Mouse (Mus musculus) lung, embryonic 16.5 days (tissue): Measurements from ENCODE around the gene Gm8159. TPM values are rescaled to one million over a fixed set of nuclear protein-coding genes. Genes with fewer than 3 reads are reported as not detected.
"Not testable (repeated sequence)": the region's sequence is repeated elsewhere in the genome, so short reads cannot be mapped to it uniquely, and the experiment has no call there.

Experiments
- ATAC-seq: fragments of 200-750 bp; cut with Nextera tagmentation; 2 replicates; pipeline ENCODE4 v1.8.0; 2017; ENCODE audit warnings: low read depth, mild to moderate bottlenecking, moderate library complexity
- H3K27ac ChIP-seq: fragments of 300-500 bp; sonication (generic); 2 replicates; pipeline ENCODE4 v1.5.1; 2014; ENCODE audit warnings: mild to moderate bottlenecking, control low read depth, low read length
- H3K27me3 ChIP-seq: fragments of 300-500 bp; sonication (generic); 2 replicates; pipeline ENCODE4 v1.6.1; 2014; ENCODE audit warnings: low read depth, low read length, mixed read lengths; ENCODE audit not compliant: control insufficient read depth, insufficient read depth
- H3K36me3 ChIP-seq: fragments of 300-500 bp; sonication (generic); 2 replicates; pipeline ENCODE4 v1.6.1; 2014; ENCODE audit warnings: low read length; ENCODE audit not compliant: control insufficient read depth, insufficient read depth
- H3K4me1 ChIP-seq: fragments of 300-500 bp; sonication (generic); replicated peaks from 2 replicates; pipeline ENCODE4 v1.6.1; 2014; ENCODE audit warnings: low read length, mixed read lengths; ENCODE audit not compliant: control insufficient read depth, insufficient read depth
- H3K4me2 ChIP-seq: fragments of 300-500 bp; sonication (generic); 2 replicates; pipeline ENCODE4 v1.6.1; 2014; ENCODE audit warnings: low read depth, low read length, control low read depth
- H3K4me3 ChIP-seq: fragments of 300-500 bp; sonication (generic); 2 replicates; pipeline ENCODE4 v1.5.1; 2014; ENCODE audit warnings: mild to moderate bottlenecking, low read length, control low read depth
- H3K9ac ChIP-seq: fragments of 300-500 bp; sonication (generic); 2 replicates; pipeline ENCODE4 v1.6.1; 2014; ENCODE audit warnings: low read length, control low read depth
- H3K9me3 ChIP-seq: fragments of 300-500 bp; sonication (generic); 2 replicates; pipeline ENCODE4 v1.6.1; 2016; ENCODE audit warnings: low read length; ENCODE audit not compliant: control insufficient read depth
- WGBS: fragments of 180-500 bp; shearing (Covaris S2); extraction: QIAGEN DNeasy Blood & Tissue Kit; methylation state at CpG from one replicate; pipeline ENCODE4 v1.1.7; 2014; 5-methylcytosine and 5-hydroxymethylcytosine counted together
- polyA plus RNA-seq: library from polyadenylated mRNA; unstranded; fragments of >200 nt; fragmentation: Nextera tagmentation; extraction: Ambion mirVana; gene quantifications from 2 replicates; pipeline ENCODE4 v1.2.1, GENCODE M21; 2015

Gm8159 gene
- polyA plus RNA-seq, result not detected in 2 replicates

DNA sequence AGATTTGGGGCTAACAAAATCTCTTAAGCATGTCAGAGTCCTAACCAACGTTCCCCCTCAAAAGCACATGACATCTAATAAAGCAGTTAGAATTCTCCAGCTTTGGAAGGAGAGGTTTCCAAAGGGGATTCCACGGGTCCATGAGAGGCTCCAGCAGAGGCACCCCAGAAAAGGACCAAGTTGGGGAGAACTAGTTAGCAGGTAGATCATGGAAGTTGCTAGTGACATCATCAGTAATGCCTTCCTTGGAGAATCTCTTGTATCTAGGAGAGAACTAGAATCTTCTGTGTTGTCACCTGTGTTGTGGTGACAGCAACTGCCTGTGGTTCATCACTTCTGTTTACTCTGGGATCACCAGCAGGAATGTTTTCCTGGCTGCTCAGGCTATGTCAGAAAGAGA is at the start of gene Gm8159:
Gene Gm8159 (plus strand): TSS at position 301 of the 400 bp plus-strand sequence.
- H3K9me3 ChIP-seq, ATAC-seq: not testable (repeated sequence)
- no CpG with 5 or more reads among the region's 2 CpGs for WGBS

DNA sequence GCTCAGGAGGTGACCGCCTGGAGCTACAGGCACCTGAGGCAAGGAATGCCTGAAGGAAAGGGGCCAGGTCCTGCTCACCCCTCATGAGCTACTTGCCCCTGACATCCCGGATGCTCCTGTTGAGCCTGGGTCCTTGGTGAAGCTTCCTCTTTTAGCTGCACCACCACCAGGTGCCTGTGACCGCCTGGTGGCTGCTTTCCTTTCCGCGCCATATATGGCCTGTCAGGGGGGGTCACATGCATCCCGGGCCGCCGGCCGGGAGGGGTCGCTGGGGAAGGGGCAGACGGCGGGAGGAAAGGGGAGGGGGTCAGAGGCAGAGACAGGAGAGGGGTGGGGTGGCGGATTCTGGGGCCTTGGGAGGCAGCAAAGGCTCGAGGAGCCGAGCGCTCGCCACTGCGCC is 17.2 kb downstream of the Gm8159 start:
- WGBS, result 2% methylated on average over 14 of the region's 18 CpGs
- not testable (repeated sequence) for H3K4me1 ChIP-seq, H3K9me3 ChIP-seq, H3K27ac ChIP-seq, H3K36me3 ChIP-seq, H3K4me3 ChIP-seq, ATAC-seq, H3K9ac ChIP-seq, H3K27me3 ChIP-seq
- H3K4me2 ChIP-seq, result peak overlapping the region; percentile 37; the same call in 1 of the 2 replicates

More for the DNA sequence above, at the start of gene Gm8159:
- not testable (repeated sequence) for H3K36me3 ChIP-seq, H3K4me2 ChIP-seq, H3K27ac ChIP-seq, H3K9ac ChIP-seq, H3K27me3 ChIP-seq, H3K4me1 ChIP-seq, H3K4me3 ChIP-seq

DNA sequence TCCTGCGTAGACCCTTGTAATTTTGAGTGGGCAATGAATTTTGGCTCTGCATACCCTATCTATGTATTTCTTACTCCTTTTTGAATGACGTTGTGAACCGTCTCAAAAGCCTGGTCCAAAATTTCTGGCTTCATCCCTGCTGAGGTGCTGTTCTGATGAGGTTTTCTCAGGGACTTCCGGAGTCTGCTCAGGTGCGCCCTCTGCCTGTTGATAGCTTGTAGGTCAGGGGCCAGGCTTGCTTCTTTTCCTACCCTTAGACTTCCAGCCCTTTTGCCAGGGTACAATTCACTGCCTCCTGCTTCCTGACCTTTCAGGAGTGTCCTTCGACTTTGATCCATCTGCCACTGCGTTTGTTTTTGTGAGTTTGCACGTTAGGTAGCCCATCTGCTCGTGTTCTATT is 18.2 kb downstream of the Gm8159 start:
- H3K9ac ChIP-seq, H3K4me1 ChIP-seq, H3K27me3 ChIP-seq, H3K4me3 ChIP-seq, ATAC-seq, H3K36me3 ChIP-seq, H3K4me2 ChIP-seq, H3K9me3 ChIP-seq, H3K27ac ChIP-seq: not testable (repeated sequence)
- WGBS, result 4% methylated on average over 3 of the region's 9 CpGs

DNA sequence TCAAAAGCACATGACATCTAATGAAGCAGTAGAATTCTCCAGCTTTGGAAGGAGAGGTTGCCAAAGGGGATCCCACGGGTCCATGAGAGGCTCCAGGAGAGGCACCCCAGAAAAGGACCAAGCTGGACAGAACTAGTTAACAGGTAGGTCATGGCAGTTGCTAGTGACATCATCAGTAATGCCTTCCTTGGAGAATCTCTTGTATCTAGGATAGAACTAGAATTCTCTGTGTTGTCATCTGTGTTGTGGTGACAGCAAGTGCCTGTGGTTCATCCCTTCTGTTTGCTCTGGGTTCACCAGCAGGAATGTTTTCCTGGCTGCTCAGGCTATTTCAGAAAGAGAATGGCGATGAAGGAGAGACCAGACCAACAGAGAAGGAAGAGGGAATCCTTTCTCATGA is 31.7 kb downstream of the Gm8159 start, which contains the start of gene Gm3239:
Gene Gm3239 (plus strand): TSS at position 301 of the 400 bp plus-strand sequence.
- not testable (repeated sequence) for H3K4me3 ChIP-seq, H3K4me1 ChIP-seq, H3K36me3 ChIP-seq, ATAC-seq, H3K4me2 ChIP-seq, H3K9ac ChIP-seq, H3K27ac ChIP-seq, H3K9me3 ChIP-seq, H3K27me3 ChIP-seq
- WGBS, result no CpG with 5 or more reads among the region's 2 CpGs

Other genes with a start within 250 kb of the Gm8159 start
- not detected in 2 replicates for gene Gm3159, start 234.8 kb upstream of the Gm8159 start, polyA plus RNA-seq
- gene Gm3164, start 216.9 kb upstream of the Gm8159 start, polyA plus RNA-seq, result 0.28 and 0.33 TPM in 2 replicates
- not detected in 2 replicates for gene Gm3173, start 201.4 kb upstream of the Gm8159 start, polyA plus RNA-seq
- not detected in 2 replicates for gene Gm3182, start 150.6 kb upstream of the Gm8159 start, polyA plus RNA-seq
- gene Gm3047, start 76.9 kb upstream of the Gm8159 start, polyA plus RNA-seq, result not detected in 2 replicates
- 0.19 TPM in 1 of 2 replicates, not detected in the other for gene Gm3239, start 31.8 kb downstream of the Gm8159 start, polyA plus RNA-seq
- gene Gm7876, start 76.9 kb downstream of the Gm8159 start, polyA plus RNA-seq, result not detected in 2 replicates
- 0.13 and 0.34 TPM in 2 replicates for gene Gm3252, start 94.4 kb downstream of the Gm8159 start, polyA plus RNA-seq
- gene Gm9602, start 144.0 kb downstream of the Gm8159 start, polyA plus RNA-seq, result not detected in 2 replicates
- gene Gm3269, start 205.8 kb downstream of the Gm8159 start, polyA plus RNA-seq, result not detected in 2 replicates
- gene Gm3264, start 223.2 kb downstream of the Gm8159 start, polyA plus RNA-seq, result 0.45 and 0.99 TPM in 2 replicates